ENCODE assay signal across 8 mouse cellular contexts in genomic region chr5:115483947-115484920, GRCm38 (mm10). TPM values are rescaled to one million over a fixed set of nuclear protein-coding genes. Genes with fewer than 3 reads are reported as not detected.
A peak's percentile ranks its signal among the peaks of the same experiment; 100 is the strongest.
DNase-seq lines count a peak whose midpoint lies in the region; ATAC-seq and TF ChIP-seq lines count a peak whose summit lies in the region.

Gene Sirt4, minus strand, starts transcription at chr5:115484725.

- H3K27me3 ChIP-seq in cerebellum, adult 2 months (ENCODE audit: control insufficient read depth, insufficient read depth, low read length) = no peaks in the 10 kb centered on the region
- H3K27me3 ChIP-seq in lung, embryonic 16.5 days (ENCODE audit: control insufficient read depth, insufficient read depth, low read depth, low read length) = no peaks in the 10 kb centered on the region; the same call in 1 of the 2 replicates

- WGBS in cerebellum, adult 2 months = 3% methylated on average over 30 of the region's 30 CpGs
- 6% methylated on average over 30 of the region's 30 CpGs for WGBS in lung, embryonic 16.5 days

- ATAC-seq in hematopoietic stem cell, adult 5-6 weeks (replicated peaks in 1 of 2; ENCODE audit: insufficient read depth in 1 of 2, low FRiP score in 2 of 2, low TSS enrichment in 1 of 2, low read depth in 1 of 2, poor library complexity in 2 of 2, severe bottlenecking in 2 of 2) = peak; percentile 92 to 93
- ATAC-seq in lung, embryonic 16.5 days (ENCODE audit: low read depth) = peak; percentile 89

- peak within 1 kb of the TSS; percentile 86 for H3K27ac ChIP-seq in cerebellum, adult 2 months (ENCODE audit: insufficient read depth, low read length)
- H3K27ac ChIP-seq in lung, embryonic 16.5 days (ENCODE audit: low read length) = peak within 1 kb of the TSS; percentile 51

- H3K4me2 ChIP-seq in lung, embryonic 16.5 days (ENCODE audit: low read depth, low read length) = peak within 1 kb of the TSS; percentile 52

- peak; percentile 93 for DNase-seq in Muller cell, postnatal 12 days (ENCODE audit: inconsistent ontology term)
- peak; percentile 86 to 94 for DNase-seq in cerebellum, adult 2 months
- DNase-seq in forelimb bud, embryonic 11.5 days (ENCODE audit: low read depth, low spot score) = peak; percentile 93
- peak; percentile 92 for DNase-seq in layer of hippocampus, adult 9-10 months (ENCODE audit: low spot score)
- peak; percentile 97 for DNase-seq in retina, embryonic 14.5 days (ENCODE audit: low spot score)
- DNase-seq in thymus, postnatal 4 days = peak; percentile 74

- no peak for TF ChIP-seq CTCF in cerebellum, adult 2 months (IDR thresholded peaks at IDR 0.05; ENCODE audit: borderline replicate concordance, insufficient read depth, low read depth, low read length)

- H3K4me3 ChIP-seq in cerebellum, adult 2 months (replicated peaks; ENCODE audit: insufficient read depth, low read depth, low read length) = peak within 1 kb of the TSS; percentile 68
- peak within 1 kb of the TSS; percentile 45 for H3K4me3 ChIP-seq in lung, embryonic 16.5 days (ENCODE audit: low read length)

- peaks cover 21% of the 10 kb centered on the region for H3K4me1 ChIP-seq in cerebellum, adult 2 months (ENCODE audit: control insufficient read depth, insufficient read depth, low read length)
- peaks cover 11% of the 10 kb centered on the region for H3K4me1 ChIP-seq in lung, embryonic 16.5 days (replicated peaks; ENCODE audit: control insufficient read depth, insufficient read depth, low read length)

- H3K9me3 ChIP-seq in lung, embryonic 16.5 days (ENCODE audit: control insufficient read depth, low read length) = no peaks in the 10 kb centered on the region

- peak; percentile 89; the same call in 1 of the 2 replicates for TF ChIP-seq POLR2A in cerebellum, adult 2 months (IDR thresholded peaks at IDR 0.05; ENCODE audit: borderline replicate concordance, insufficient read depth, low read length)

- peak within 1 kb of the TSS; percentile 54 for H3K9ac ChIP-seq in lung, embryonic 16.5 days (ENCODE audit: low read length)

- no peaks in the 10 kb centered on the region for H3K36me3 ChIP-seq in lung, embryonic 16.5 days (ENCODE audit: control insufficient read depth, insufficient read depth, low read length)

RNA-seq across cellular contexts. Expression of gene Sirt4, which starts in this region (rescaled TPM):
- 114 and 122 TPM in 2 replicates for polyA plus RNA-seq in cerebellum, adult 2 months (2012; rRNA removed)
- total RNA-seq in hematopoietic stem cell, adult 5-6 weeks (2017) = 6.0 and 10.4 TPM in 2 replicates
- 28.1 and 31.4 TPM in 2 replicates for polyA plus RNA-seq in lung, embryonic 16.5 days (2015; fragmentation: Nextera tagmentation; extraction: Ambion mirVana)

Comparison
In these comparisons a context has a peak if more than half of its experiments do, and no peak if none do; other contexts are left out.
1. Peak in every context shown above with its lines: DNase-seq, ATAC-seq, H3K4me3 ChIP-seq and H3K27ac ChIP-seq.